Mouse (Mus musculus) kidney, postnatal 14 days (tissue): Measurements from ENCODE around the gene Nck1.

Experiments used
- DNase-seq: peaks from one replicate; pipeline ENCODE4 v3.0.0; 2022; ENCODE audit warnings: mixed read lengths

The Nck1 gene

GRCm38 (mm10) chr9:100545715-100546593 lies at the start of gene Nck1:
Gene Nck1, minus strand, starts transcription at chr9:100546134.
- peak; percentile 100 for DNase-seq

- no peak for DNase-seq
These were observed 44.5 kb upstream of the Nck1 start for GRCm38 (mm10) chr9:100590462-100590861.

DNA sequence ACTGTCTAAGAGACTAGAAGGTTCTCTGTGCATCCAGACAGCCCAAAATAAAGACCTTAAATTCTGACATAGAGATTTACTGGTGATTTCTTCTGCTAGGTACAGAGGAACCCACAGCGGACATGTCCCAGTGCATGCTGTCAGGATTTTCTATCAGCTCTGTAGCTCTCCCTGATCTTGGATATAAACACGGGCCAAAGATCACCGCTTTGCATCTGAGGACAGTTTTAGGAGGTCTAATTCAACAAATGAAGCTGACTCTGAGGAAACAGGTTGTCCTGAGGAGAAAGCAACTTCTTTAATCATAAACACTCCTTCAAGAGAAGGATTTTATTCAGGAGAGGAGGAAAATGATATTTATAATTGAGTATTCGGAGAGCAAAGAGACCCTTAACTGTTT lies 38.1 kb upstream of the Nck1 start:
- DNase-seq: no peak

DNA sequence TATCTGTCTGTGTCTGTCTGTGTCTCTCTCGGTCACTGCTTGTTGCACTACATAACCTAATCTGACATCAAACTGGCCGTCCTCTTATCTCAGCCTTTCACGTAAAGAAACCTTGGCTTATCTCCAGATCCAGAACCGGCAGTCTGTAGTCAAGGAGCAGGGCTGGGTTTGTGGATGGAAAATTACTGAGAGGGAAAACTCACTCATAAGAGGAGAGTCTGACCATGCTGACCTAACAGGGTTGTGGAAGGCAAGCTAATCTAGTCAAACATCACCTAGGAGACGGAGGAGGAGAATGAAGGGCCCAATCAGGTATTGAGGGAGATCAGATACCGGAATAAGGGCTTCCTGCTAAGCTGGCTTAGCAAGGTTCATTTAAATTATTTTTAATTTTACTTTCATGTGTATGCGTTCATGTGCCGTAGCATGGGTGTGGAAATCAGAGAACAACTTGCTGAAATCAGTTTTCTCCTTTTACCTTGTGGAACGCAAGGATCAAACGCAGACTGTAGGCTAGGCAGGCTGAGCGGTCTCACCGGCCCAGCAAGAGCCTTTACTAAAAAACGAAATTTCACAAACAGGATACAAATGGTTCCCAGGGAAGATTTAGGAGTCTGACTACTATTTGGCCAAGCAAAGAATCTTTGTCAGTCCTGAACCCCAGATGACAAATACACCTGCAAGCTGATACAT lies 37.1 kb upstream of the Nck1 start:
- DNase-seq: peak; percentile 65

DNA sequence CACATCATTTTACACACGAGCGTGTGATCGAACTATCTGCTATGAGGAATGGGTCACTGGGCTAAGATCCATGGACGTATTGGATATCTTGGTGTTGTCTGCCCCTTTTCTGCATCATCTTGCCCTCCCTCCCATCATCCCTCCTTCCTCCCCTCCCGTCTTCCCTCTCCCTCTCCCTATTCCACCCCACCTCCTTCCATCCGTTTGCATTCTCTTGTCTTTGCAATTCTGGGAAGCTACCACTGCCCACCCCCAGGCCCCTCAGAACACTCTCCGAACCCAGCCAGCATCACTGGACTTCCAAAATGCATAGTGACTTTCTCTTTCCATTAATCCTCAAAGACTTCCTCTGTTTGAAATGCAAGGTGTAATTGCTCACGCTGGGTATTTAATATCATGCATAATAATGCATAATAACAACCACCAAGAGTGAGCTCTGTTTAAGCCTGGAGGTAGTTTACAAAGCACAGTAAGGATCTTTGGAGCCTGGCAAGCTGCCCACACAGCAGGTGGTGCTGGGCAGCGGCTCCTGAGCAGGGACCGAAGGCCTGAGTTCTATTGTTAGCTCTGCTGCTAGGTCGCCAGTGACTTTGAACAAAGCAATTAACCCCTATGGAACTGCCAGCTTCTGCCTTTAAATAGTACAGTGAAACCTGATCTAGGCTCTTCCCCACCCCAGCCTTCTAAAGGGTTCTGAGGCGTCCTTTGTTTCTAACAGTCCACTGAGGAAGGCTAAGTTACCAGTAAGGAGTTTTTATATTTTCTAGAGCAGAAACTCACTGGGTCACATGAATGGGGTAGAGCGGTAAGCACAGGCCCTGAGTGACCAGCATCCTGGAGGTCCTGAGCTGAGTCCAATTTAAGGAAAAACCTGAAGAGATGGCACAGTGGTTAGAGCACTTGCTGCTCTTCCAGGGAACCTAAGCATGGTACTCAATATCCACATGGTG lies 35.9 kb upstream of the Nck1 start:
- DNase-seq: peak; percentile 87

DNA sequence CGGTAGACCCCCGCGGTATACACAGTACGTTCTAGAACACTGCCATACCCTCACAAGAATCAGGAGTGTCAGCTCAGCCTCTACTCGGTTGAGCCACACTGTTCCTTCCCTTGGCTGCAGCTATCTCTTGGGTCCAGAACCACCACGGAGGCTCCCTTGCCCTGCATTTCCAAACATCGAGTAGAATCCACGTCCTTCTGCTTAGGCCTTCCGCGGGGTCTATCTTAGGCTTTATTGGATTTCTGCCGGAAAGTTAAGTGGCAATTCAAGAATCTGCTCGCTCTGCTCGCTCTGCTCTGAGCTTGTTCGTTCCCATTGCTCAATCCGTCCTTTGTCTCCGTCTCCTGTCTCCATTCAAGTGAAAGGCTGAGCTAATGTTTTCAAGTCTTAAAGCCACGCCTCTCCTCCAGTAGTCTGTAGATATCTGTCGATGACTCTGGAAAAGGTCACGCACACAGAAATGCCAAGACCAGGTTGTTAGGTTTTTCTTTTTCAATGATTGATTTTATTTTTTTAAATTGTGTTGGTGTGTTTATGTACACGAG lies 34.3 kb upstream of the Nck1 start:
- no peak for DNase-seq

DNA sequence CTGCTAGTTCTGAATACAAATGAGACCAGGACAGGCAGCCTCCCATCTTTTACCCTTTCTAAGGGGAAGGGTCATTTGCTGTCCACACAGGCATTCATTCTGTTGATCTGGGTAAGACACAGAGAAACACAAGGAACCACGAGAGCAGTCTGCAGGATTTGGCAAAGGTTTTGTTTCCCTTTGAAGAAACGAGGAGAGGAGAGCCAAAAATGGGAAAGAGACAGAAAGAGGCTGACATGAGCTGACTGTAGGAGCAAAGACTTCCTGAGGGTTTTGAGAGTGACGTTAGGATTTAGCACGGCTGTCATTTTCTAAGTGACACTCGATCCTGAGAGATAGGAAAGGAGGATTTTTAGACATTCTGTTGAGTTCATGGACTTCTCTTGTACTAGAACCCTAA lies 28.0 kb upstream of the Nck1 start:
- DNase-seq: no peak

- DNase-seq: no peak
These were observed 27.4 kb upstream of the Nck1 start for GRCm38 (mm10) chr9:100573300-100573699.

DNA sequence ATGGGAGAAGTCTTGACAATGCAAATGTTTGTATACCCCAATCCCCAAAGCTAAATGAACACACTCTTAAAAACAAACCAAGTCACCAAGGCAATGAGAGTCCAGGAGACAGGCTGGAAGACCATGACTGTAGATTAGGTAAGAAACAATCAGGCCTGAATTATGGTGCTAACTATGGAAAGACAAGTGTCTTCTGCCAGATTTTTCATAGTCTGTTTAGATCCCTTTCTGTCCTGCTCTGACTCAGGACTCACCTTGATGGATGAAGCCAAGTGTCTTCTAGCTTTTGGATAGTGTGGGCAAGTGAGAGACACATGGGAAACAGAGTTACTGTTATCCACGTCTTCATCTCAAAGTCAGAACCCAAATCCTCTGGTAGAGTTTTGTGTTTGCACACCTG lies 25.6 kb upstream of the Nck1 start:
- DNase-seq: no peak

DNA sequence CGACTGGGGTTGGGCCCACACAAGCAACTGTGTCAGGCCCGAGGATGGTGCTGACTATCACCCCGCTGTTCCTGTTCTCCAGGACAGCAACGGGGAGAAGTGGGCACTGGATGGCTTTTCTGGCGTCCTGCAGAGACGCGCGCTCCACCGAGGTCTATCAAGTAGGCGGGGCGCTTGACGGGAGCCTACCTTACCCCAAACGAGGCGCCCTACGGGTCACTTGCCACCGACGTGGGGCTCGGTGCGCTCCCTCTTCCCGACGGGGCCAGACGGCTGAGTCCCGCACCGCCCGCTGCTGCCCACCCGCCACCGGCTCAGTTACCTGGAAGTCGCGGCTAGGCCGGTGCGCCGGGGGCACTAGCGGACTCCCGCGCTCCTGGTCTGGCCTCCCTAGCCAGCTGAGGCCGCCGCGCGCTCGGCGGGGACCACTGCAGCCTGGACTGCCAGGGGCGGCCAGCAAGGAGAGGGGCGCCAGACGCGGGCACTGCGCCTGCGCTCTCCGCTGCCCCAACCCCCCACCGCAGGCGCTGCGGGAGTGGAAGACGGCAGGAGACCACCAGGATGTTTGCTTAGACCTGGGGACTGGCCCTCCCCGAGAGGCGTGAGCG lies 24.8 kb upstream of the Nck1 start, which contains the start of gene Slc35g2:
Gene Slc35g2 (minus strand): TSS at position 465 of the 608 bp plus-strand sequence.
- peak; percentile 57 for DNase-seq

DNA sequence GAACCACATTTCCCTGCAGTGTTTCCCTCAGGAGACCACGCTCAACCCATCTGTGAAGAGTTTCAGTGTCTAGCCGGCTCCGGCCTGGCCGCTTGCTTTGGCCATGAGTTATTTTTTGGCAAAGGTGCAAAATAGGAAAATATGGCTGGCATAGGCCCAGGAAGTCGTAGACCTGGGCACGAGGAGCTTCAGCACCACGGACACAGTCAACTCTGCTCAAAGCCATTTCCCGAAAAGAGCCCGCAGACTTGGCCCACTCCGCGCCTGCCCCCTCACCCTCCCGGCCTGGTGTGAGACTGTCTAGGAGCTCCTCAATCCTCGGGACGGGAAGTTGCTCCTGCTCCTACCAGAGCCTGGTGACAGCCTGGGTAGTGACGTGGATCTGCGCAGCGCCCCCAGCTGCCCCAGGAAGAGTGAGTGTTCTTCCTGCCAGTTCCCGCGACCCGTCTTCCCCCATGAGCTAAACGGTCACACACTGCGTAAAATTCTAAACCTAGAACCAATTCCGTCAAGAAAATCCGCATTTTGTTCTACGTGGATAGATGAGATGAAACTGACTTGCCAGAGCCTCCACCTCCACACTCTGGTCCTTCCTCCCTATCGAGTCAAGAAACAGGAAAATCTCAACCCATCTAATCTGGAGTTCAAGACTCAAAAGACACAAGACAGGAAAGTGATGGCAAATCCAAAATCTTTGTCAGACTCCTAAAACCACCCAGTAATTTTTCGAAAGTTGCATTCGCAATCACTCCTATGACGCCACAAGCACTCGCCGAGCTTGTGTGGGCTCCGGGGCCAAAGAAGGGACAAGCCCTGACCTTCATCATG lies 24.1 kb upstream of the Nck1 start:
- DNase-seq: peak; percentile 58

- DNase-seq: no peak
These were observed 14.4 kb upstream of the Nck1 start for GRCm38 (mm10) chr9:100560251-100560890.

- DNase-seq: no peak
These were observed 13.1 kb upstream of the Nck1 start for GRCm38 (mm10) chr9:100558991-100559390.

- no peak for DNase-seq
These were observed 12.2 kb upstream of the Nck1 start for GRCm38 (mm10) chr9:100558023-100558573.

GRCm38 (mm10) chr9:100555686-100556085 lies 9.8 kb upstream of the Nck1 start:
- DNase-seq: no peak

DNA sequence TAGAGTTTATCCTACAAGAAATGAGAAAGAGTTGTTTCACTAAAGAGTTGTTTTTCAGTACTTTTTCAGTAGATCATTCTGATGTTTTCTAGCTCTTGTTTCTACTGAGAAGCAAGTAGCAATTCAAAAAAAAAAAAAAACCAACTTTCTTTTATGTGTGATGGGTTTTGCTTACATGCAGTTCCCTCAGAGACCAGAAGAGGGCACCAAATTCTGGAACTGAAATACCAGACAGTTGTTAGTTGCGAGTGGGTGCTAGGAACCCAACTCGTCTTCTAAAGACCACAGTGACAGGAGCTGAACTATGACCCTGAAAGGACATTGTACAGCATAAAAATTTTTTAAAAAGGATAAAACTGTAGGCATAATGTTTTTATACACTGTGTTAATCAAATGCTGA lies 2.4 kb upstream of the Nck1 start:
- no peak for DNase-seq

GRCm38 (mm10) chr9:100546594-100546910 lies 618 bp upstream of the Nck1 start:
- DNase-seq: no peak

DNA sequence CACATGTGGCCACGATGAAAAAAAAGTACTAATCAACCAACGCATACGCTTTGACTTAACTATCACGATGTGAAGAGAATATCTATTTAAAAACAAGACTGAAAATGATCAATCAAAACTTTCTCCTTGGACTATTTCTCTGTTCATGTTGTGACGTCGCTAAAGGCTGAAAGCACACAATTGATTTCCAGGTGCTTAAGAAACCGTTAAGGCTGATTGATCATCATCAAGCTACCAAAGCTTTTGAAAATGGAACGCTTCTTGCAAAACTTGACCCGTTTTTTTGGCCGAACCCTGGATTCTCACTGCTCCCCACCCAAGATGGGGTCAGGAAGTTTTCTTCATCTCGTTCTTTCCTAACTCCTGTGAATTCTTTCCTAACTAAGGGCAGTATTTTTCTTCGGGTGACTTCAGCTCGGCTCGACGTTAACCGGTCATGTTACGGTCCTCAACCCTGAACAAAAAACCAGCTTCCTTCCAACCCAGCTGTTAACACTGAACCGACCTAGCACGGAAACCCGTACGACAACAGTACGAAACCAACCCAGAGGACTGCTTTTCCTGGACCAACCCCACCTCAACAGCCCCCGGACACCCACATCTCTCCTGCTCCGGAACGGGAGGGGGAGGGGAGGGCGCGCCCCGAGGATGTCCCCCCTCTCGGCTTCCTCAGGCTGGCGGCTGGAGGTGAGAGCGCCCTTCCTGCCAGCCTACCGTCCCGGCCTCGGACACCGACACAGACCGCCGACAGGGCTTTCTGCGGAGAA lies 803 bp downstream of the Nck1 start:
- DNase-seq: no peak

DNA sequence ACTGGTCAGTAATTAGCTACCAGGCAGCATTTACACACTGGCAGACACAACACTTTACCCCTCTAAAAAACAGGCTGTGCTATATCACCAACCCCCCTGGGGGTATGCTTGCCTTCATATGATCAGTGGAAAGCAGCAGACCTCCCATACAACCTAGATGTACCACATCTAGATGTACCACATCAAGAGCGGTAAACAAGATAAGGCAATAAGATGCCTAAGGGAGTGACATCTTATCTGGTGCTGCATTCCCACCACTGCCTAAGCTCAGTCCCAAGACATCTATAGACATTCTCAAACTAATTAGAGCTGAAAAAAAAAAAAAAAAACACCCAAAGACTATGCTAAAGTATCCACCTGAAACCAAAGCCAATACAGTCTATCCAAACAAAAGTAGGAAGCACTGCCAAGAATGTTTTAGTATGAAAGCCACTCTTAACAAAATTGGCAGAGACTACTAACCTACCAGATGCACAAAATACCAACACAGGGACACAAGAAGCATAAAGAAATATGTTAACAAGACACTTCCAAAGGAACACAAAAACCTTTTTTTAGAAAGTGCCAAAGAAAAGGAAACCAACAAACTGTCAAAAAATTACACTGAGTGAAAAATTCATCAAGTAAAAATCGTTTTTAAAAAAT lies 10.2 kb downstream of the Nck1 start:
- DNase-seq: no peak
